Mouse (Mus musculus) hindlimb bud, embryonic 11.5 days (tissue): Measurements from ENCODE around the gene Uqcrc1.

Experiments used
- DNase-seq: peaks from one replicate; pipeline ENCODE4 v3.0.0-alpha.2; 2012; ENCODE audit warnings: low read depth, low spot score; ENCODE audit errors: extremely low spot score

The Uqcrc1 gene

GRCm38 (mm10) chr9:108936418-108937364, at the start of gene Uqcrc1:
Gene Uqcrc1 (plus strand): TSS chr9:108936633.
- peak; percentile 100 for DNase-seq

GRCm38 (mm10) chr9:108912308-108912707, 24.1 kb upstream of the Uqcrc1 start:
- no peak for DNase-seq

- DNase-seq = no peak
These were observed 23.3 kb upstream of the Uqcrc1 start for GRCm38 (mm10) chr9:108913161-108913560.

- DNase-seq = no peak
These were observed 22.8 kb upstream of the Uqcrc1 start for GRCm38 (mm10) chr9:108913621-108914020.

GRCm38 (mm10) chr9:108914491-108914890, 21.9 kb upstream of the Uqcrc1 start, which contains the start of gene Tmem89:
Gene Tmem89 (plus strand): TSS chr9:108914619.
- no peak for DNase-seq

DNA sequence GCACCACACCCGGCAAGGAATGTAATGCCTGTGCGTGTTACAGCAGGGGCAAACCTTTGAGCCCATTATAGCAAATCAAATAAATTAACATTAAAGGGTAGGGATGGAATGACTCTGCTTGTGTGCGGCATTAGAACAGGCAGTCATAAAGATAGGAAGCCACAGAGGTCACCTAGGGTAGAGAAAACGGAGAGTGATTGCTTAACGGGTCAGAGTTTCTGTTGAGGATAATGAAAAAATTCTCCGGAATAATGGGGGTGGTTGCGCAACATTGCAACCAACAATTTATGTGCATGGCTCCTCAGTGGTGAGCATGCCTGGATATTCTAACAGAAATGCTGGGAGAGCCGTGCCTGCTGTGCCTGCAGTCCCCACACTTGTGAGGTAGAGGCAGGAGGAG, 10.5 kb upstream of the Uqcrc1 start:
- no peak for DNase-seq

GRCm38 (mm10) chr9:108928424-108928823, 8.0 kb upstream of the Uqcrc1 start:
- no peak for DNase-seq

GRCm38 (mm10) chr9:108935991-108936390, 442 bp upstream of the Uqcrc1 start:
- DNase-seq = no peak

DNA sequence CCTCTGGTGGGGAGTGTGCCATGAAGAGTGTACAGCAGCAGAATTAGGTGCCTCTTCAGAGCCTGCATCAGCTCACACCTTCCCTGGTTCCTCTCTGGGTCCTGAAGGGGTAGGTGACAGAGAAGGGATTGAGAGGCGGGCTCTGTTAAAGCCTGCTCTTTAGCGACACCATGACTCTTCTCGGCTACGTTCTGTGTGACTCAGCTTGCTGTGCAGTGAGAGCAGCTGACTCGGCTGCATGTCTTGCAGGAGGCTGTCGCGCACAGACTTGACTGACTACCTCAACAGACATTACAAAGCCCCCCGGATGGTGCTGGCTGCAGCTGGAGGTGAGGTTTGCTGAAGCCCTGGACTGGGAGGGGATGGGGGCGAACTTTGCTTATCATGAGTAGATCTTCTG, 8.7 kb downstream of the Uqcrc1 start:
- DNase-seq = no peak

DNA sequence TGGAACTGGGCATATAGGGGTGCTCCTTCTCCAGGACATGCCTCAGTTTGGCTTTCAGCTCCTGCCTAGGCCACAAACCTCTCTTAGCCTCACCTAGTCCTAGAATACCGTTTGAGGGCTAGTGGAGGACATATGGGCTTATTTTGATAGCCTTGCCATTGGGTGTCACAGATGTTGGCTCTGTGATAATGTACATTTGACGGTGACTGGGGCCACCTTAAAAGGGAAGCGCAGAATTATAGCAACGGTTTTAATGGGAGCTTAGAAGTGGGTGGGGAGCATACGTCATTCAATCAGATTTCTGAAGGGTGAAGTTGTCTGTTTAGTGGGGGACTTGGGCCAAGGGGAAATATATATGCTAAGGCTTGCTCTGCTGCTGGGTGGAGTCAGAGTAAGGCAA, 9.2 kb downstream of the Uqcrc1 start:
- no peak for DNase-seq

GRCm38 (mm10) chr9:108949231-108949966, 13.0 kb downstream of the Uqcrc1 start:
- DNase-seq = peak; percentile 44

- DNase-seq = no peak
These were observed 13.7 kb downstream of the Uqcrc1 start for GRCm38 (mm10) chr9:108949967-108950728.

DNA sequence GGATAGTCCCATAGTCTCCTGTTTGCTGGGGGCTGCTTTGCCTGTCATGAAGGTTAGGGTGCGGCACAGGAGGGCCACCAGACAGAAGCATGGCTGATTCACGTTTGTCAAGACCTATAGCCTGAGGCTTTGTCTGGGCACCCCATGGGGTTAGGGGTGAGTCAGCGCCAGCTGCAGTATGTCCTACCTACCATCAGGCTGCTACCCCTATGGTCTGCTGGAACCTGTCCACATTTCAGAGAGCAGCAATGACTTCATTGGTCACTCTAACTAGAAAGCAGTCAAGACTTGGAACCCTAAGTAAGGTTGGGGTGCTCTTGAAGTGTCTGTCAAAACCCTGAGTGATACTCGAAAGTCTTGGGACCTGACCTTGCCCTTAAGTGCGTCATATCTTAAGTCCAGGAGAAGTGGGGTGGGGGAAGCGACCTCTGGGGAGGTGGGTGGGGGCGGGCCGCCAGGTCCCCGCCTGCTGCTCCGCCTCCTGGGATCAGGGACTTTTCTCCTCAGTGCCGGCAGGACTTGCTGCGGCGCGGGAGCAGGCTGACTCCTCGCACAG, 16.7 kb downstream of the Uqcrc1 start, which contains the start of gene Col7a1:
Gene Col7a1, plus strand, starts transcription at position 506 of the 556 bp plus-strand sequence.
- no peak for DNase-seq

DNA sequence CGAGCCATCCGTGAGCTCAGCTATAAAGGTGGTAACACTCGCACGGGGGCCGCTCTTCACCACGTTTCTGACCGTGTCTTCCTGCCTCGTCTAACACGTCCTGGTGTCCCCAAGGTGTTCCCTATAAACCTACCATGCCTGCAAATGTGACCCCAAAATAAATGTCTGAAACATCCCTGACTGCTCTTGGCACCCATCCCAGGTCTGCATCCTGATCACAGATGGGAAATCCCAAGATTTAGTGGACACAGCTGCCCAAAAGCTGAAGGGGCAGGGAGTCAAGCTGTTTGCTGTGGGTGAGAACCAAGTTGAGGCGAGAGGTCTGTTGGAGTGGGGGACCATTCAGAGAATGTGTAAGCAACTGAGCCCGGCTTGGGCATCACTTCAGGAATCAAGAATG, 18.8 kb downstream of the Uqcrc1 start:
- DNase-seq = no peak

DNA sequence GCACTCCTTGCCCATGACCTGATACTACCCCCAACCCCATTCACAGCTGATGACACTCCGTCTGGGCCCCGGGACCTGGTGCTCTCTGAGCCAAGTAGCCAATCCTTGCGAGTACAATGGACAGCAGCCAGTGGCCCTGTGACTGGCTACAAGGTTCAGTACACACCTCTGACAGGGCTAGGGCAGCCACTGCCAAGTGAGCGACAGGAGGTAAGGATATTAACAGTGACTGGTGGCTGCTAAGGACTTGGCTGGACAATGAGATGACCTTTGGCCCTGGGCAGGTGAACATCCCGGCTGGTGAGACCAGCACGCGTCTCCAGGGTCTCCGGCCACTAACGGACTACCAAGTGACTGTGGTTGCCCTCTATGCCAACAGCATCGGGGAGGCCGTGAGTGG, 19.4 kb downstream of the Uqcrc1 start:
- DNase-seq = no peak

DNA sequence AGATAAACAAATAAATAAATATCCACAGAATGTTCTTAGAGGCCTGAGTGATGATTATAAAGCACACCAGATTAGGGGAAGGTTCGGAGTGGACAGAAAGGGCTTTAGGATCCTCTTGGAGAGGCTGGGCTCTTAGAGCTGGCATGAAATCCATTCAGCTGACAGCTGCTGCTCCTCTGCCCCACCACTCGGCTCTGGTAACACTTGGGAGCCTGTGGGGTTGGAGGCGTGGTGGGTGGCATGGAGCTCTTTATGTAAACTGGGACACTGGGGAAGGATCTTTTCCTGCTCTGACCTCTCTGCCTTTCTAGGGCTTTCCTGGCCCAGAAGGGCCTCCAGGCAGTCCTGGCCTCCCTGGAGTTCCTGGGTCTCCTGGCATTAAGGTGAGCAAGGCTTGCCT, 27.1 kb downstream of the Uqcrc1 start:
- DNase-seq = no peak

DNA sequence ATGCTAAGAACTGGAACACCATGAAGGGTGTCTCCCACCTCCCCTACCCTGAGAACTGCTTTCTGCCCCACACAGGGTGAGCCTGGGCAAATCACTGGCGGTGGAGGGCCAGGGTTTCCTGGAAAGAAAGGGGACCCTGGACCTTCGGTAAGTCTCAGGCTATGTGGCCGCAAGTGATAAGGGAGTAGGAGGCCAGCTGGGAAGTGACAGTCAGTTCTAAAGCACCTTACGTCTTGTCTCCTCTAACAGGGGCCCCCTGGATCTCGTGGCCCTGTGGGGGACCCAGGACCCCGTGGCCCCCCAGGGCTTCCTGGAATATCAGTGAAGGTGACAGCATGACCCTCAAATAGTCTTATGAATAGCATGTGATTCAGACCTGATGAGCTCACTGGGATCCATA, 27.9 kb downstream of the Uqcrc1 start:
- DNase-seq = no peak

GRCm38 (mm10) chr9:108970623-108971022, 34.2 kb downstream of the Uqcrc1 start:
- no peak for DNase-seq

DNA sequence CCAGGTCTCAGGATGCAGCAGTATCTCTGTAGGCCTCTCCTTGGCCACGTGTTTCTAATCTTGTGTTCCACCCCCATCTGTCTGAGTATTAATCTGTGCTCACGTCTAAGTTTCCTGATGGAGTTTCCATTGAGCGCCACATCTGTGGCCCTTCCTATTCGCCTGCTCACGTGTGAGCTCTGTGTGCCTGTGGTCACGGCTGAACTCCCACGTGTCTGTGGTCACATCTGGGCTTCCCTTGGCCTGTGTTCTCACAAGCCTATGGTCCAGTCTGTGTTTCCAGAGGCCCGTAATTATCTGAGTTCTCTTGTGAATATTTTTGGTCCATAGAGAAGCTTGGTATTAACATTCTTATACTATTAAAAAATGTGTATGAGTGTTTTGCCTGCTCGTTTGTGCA, 40.0 kb downstream of the Uqcrc1 start:
- no peak for DNase-seq

DNA sequence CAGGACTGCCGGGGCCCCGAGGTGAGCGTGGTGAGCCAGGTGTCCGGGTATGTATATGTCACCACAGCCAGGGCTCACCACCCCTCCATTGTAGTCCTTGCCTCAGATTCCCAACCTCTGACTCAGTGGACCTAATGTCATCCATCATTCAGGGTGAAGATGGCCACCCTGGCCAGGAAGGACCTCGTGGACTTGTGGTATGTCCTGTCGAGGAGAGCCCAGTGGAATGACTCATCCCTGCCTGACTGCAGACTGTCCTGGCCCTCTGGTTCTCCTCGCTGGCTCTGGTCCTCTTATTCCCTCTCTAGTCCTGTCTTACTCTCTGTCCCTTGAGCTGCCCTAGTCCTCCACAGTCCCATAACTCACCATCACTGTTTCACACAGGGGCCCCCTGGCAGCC, 41.5 kb downstream of the Uqcrc1 start:
- DNase-seq = no peak

GRCm38 (mm10) chr9:108982498-108982897, 46.1 kb downstream of the Uqcrc1 start:
- no peak for DNase-seq
